Mouse (Mus musculus): ENCODE measurements around the gene Vsig2.
A peak's percentile ranks its signal among the peaks of the same experiment; 100 is the strongest.

The Vsig2 gene

GRCm38 (mm10) chr9:37567454-37567853, 28.4 kb downstream of the Vsig2 start:
- no peak for DNase-seq (ENCODE audit: low spot score)

- DNase-seq (ENCODE audit: low spot score), result no peak
Measured at GRCm38 (mm10) chr9:37567892-37568604, 29.0 kb downstream of the Vsig2 start.

- DNase-seq (ENCODE audit: low spot score), result peak; percentile 26
Measured at GRCm38 (mm10) chr9:37568605-37569214, 29.7 kb downstream of the Vsig2 start.

GRCm38 (mm10) chr9:37569231-37569835, 30.3 kb downstream of the Vsig2 start:
- peak; percentile 51 for DNase-seq (ENCODE audit: low spot score)

GRCm38 (mm10) chr9:37572204-37572876, 33.3 kb downstream of the Vsig2 start:
- DNase-seq (ENCODE audit: low spot score), result no peak

GRCm38 (mm10) chr9:37576436-37576930, 37.4 kb downstream of the Vsig2 start:
- no peak for DNase-seq (ENCODE audit: low spot score)

GRCm38 (mm10) chr9:37583594-37583993, 44.5 kb downstream of the Vsig2 start:
- no peak for DNase-seq (ENCODE audit: low spot score)

GRCm38 (mm10) chr9:37586718-37587117, 47.7 kb downstream of the Vsig2 start:
- DNase-seq (ENCODE audit: low spot score), result no peak

- DNase-seq (ENCODE audit: low spot score), result no peak
Measured at GRCm38 (mm10) chr9:37590381-37590780, 51.3 kb downstream of the Vsig2 start.

- no peak for DNase-seq (ENCODE audit: low spot score)
Measured at GRCm38 (mm10) chr9:37592025-37592424, 53.0 kb downstream of the Vsig2 start.

- no peak for DNase-seq (ENCODE audit: low spot score)
Measured at GRCm38 (mm10) chr9:37592633-37593032, 53.6 kb downstream of the Vsig2 start.

GRCm38 (mm10) chr9:37593690-37594089, 54.6 kb downstream of the Vsig2 start:
- DNase-seq (ENCODE audit: low spot score), result no peak
